ENCODE assay signal across 20 mouse cellular contexts in genomic region chr7:136924610-136925260, GRCm38 (mm10). TPM values are rescaled to one million over a fixed set of nuclear protein-coding genes. Genes with fewer than 3 reads are reported as not detected.
A peak's percentile ranks its signal among the peaks of the same experiment; 100 is the strongest.
DNase-seq lines count a peak whose midpoint lies in the region; ATAC-seq and TF ChIP-seq lines count a peak whose summit lies in the region.
"Had no signal": no experiment of that assay in that cellular context is flagged by ENCODE, and none has a peak within 500 bp of the region (broad histone marks: within the 10 kb centered on the region; RNA-seq: fewer than 3 reads in every experiment).

No protein-coding gene starts in this region.

- H3K36me3 ChIP-seq in heart, embryonic 11.5 days (ENCODE audit: control insufficient read depth, insufficient read depth, low read length), result no peaks in the 10 kb centered on the region
- no peaks in the 10 kb centered on the region for H3K36me3 ChIP-seq in intestine, embryonic 14.5 days (ENCODE audit: control insufficient read depth, insufficient read depth, low read length)
- no peaks in the 10 kb centered on the region for H3K36me3 ChIP-seq in intestine, postnatal 0 days (ENCODE audit: control insufficient read depth, insufficient read depth)
- no peaks in the 10 kb centered on the region for H3K36me3 ChIP-seq in neural tube, embryonic 13.5 days
- H3K36me3 ChIP-seq in neural tube, embryonic 15.5 days, result no peaks in the 10 kb centered on the region
- H3K36me3 ChIP-seq in midbrain, embryonic 15.5 days (replicated peaks), result no peaks in the 10 kb centered on the region
- H3K36me3 ChIP-seq: embryonic facial prominence, embryonic 10.5 days; forebrain, embryonic 15.5 days; hindbrain, embryonic 15.5 days; limb, embryonic 12.5 days had no signal

- H3K9me3 ChIP-seq in heart, embryonic 11.5 days (replicated peaks; ENCODE audit: control insufficient read depth, low read length), result no peaks in the 10 kb centered on the region
- peaks cover 3% of the 10 kb centered on the region; the same call in 1 of the 2 replicates for H3K9me3 ChIP-seq in intestine, embryonic 14.5 days (ENCODE audit: control insufficient read depth, low read length)
- no peaks in the 10 kb centered on the region for H3K9me3 ChIP-seq in intestine, postnatal 0 days (ENCODE audit: control insufficient read depth)
- no peaks in the 10 kb centered on the region for H3K9me3 ChIP-seq in neural tube, embryonic 13.5 days
- H3K9me3 ChIP-seq in neural tube, embryonic 15.5 days (replicated peaks), result no peaks in the 10 kb centered on the region
- H3K9me3 ChIP-seq in midbrain, embryonic 15.5 days, result no peaks in the 10 kb centered on the region
- H3K9me3 ChIP-seq: embryonic facial prominence, embryonic 10.5 days; forebrain, embryonic 15.5 days; hindbrain, embryonic 15.5 days; limb, embryonic 12.5 days had no signal

- 23% methylated on average over 18 of the region's 18 CpGs for WGBS in heart, embryonic 11.5 days (ENCODE audit: insufficient replicate concordance)
- 59% methylated on average over 18 of the region's 18 CpGs for WGBS in intestine, embryonic 14.5 days
- 75% methylated on average over 18 of the region's 18 CpGs for WGBS in intestine, postnatal 0 days
- 67% methylated on average over 18 of the region's 18 CpGs for WGBS in neural tube, embryonic 13.5 days
- WGBS in neural tube, embryonic 15.5 days, result 67% methylated on average over 18 of the region's 18 CpGs
- WGBS in midbrain, embryonic 15.5 days, result 74% methylated on average over 18 of the region's 18 CpGs

- H3K27me3 ChIP-seq in heart, embryonic 11.5 days (ENCODE audit: control insufficient read depth, insufficient read depth, low read length), result peaks cover 3% of the 10 kb centered on the region; the same call in 1 of the 2 replicates
- no peaks in the 10 kb centered on the region for H3K27me3 ChIP-seq in intestine, embryonic 14.5 days (replicated peaks; ENCODE audit: control insufficient read depth, insufficient read depth, low read length)
- H3K27me3 ChIP-seq in intestine, postnatal 0 days (replicated peaks; ENCODE audit: control insufficient read depth, insufficient read depth, low read length), result no peaks in the 10 kb centered on the region
- no peaks in the 10 kb centered on the region for H3K27me3 ChIP-seq in neural tube, embryonic 13.5 days
- no peaks in the 10 kb centered on the region for H3K27me3 ChIP-seq in neural tube, embryonic 15.5 days (replicated peaks)
- H3K27me3 ChIP-seq in midbrain, embryonic 15.5 days (replicated peaks), result no peaks in the 10 kb centered on the region
- H3K27me3 ChIP-seq: forebrain, embryonic 15.5 days; hindbrain, embryonic 15.5 days; limb, embryonic 12.5 days had no signal

- DNase-seq in heart, adult 8-10 months (ENCODE audit: low spot score), result no peak
- DNase-seq in intestine, embryonic 14.5 days (ENCODE audit: low spot score), result peak; percentile 42
- DNase-seq: cerebellum, adult 11 months; cerebellum, postnatal 14 days; gastrocnemius, postnatal 36 days; kidney, adult 11 months; kidney, postnatal 25 days; layer of hippocampus, adult 9-11 months; lung, adult 18-20 months; midbrain, embryonic 14.5 days; spleen, adult 18-20 months had no signal

- H3K4me3 ChIP-seq in heart, embryonic 11.5 days (ENCODE audit: low read depth, low read length), result no peak overlapping the region
- H3K4me3 ChIP-seq in intestine, embryonic 14.5 days (ENCODE audit: low read depth, low read length), result no peak overlapping the region
- no peak overlapping the region for H3K4me3 ChIP-seq in intestine, postnatal 0 days (ENCODE audit: low read depth, low read length)
- H3K4me3 ChIP-seq in neural tube, embryonic 13.5 days, result no peak overlapping the region
- H3K4me3 ChIP-seq in neural tube, embryonic 15.5 days (replicated peaks), result no peak overlapping the region
- H3K4me3 ChIP-seq in midbrain, embryonic 15.5 days, result no peak overlapping the region
- H3K4me3 ChIP-seq: embryonic facial prominence, embryonic 10.5 days; forebrain, embryonic 15.5 days; hindbrain, embryonic 15.5 days; limb, embryonic 12.5 days had no signal

- no peak overlapping the region for H3K9ac ChIP-seq in heart, embryonic 11.5 days (ENCODE audit: low read depth, low read length)
- no peak overlapping the region for H3K9ac ChIP-seq in intestine, embryonic 14.5 days (ENCODE audit: low read length)
- H3K9ac ChIP-seq in intestine, postnatal 0 days (ENCODE audit: low read depth, low read length), result no peak overlapping the region
- no peak overlapping the region for H3K9ac ChIP-seq in neural tube, embryonic 13.5 days
- no peak overlapping the region for H3K9ac ChIP-seq in neural tube, embryonic 15.5 days (replicated peaks)
- H3K9ac ChIP-seq in midbrain, embryonic 15.5 days, result no peak overlapping the region
- H3K9ac ChIP-seq: forebrain, embryonic 15.5 days; hindbrain, embryonic 15.5 days; limb, embryonic 12.5 days had no signal

- no peak overlapping the region for H3K27ac ChIP-seq in heart, embryonic 11.5 days (ENCODE audit: low read depth, low read length)
- H3K27ac ChIP-seq in intestine, embryonic 14.5 days (ENCODE audit: low read depth), result no peak overlapping the region
- H3K27ac ChIP-seq in intestine, postnatal 0 days (ENCODE audit: low read depth, low read length), result no peak overlapping the region
- 0 out of 2 replicates have a peak overlapping the region, but pooled peaks have one; percentile 13 for H3K27ac ChIP-seq in neural tube, embryonic 13.5 days (replicated peaks)
- H3K27ac ChIP-seq in neural tube, embryonic 15.5 days (replicated peaks), result no peak overlapping the region
- H3K27ac ChIP-seq in midbrain, embryonic 15.5 days, result no peak overlapping the region
- H3K27ac ChIP-seq: embryonic facial prominence, embryonic 10.5 days; forebrain, embryonic 15.5 days; hindbrain, embryonic 15.5 days; limb, embryonic 12.5 days had no signal

- TF ChIP-seq CTCF in intestine, postnatal 0 days (IDR thresholded peaks at IDR 0.05; ENCODE audit: low read depth), result no peak

- no peak for ATAC-seq in heart, embryonic 11.5 days (replicated peaks; ENCODE audit: insufficient number of reproducible peaks, low FRiP score, low TSS enrichment)
- no peak for ATAC-seq in intestine, embryonic 14.5 days (replicated peaks; ENCODE audit: low FRiP score, low TSS enrichment, low read depth)
- ATAC-seq in intestine, postnatal 0 days, result no peak
- no peak for ATAC-seq in neural tube, embryonic 13.5 days (ENCODE audit: low read depth)
- no peak for ATAC-seq in neural tube, embryonic 15.5 days (ENCODE audit: low FRiP score)
- ATAC-seq in midbrain, embryonic 15.5 days (replicated peaks), result no peak
- ATAC-seq: forebrain, embryonic 15.5 days had no signal

- peaks cover 9% of the 10 kb centered on the region; the same call in 1 of the 2 replicates for H3K4me1 ChIP-seq in heart, embryonic 11.5 days (ENCODE audit: control insufficient read depth, insufficient read depth, low read length)
- peaks cover 3% of the 10 kb centered on the region; the same call in 1 of the 2 replicates for H3K4me1 ChIP-seq in intestine, embryonic 14.5 days (replicated peaks; ENCODE audit: control insufficient read depth, insufficient read depth, low read length)
- H3K4me1 ChIP-seq in intestine, postnatal 0 days (replicated peaks; ENCODE audit: control insufficient read depth, insufficient read depth, low read length), result no peaks in the 10 kb centered on the region
- peaks cover 20% of the 10 kb centered on the region for H3K4me1 ChIP-seq in neural tube, embryonic 13.5 days (replicated peaks)
- H3K4me1 ChIP-seq in neural tube, embryonic 15.5 days, result peaks cover 8% of the 10 kb centered on the region
- H3K4me1 ChIP-seq in midbrain, embryonic 15.5 days, result 0 out of 2 replicates have a peak, but pooled peaks cover 6% of the 10 kb centered on the region
- H3K4me1 ChIP-seq: forebrain, embryonic 15.5 days had no signal

- peak overlapping the region; percentile 51 for H3K4me2 ChIP-seq in heart, embryonic 11.5 days
- H3K4me2 ChIP-seq in intestine, embryonic 14.5 days (ENCODE audit: low read length), result no peak overlapping the region
- H3K4me2 ChIP-seq in intestine, postnatal 0 days (replicated peaks; ENCODE audit: low read depth), result no peak overlapping the region
- H3K4me2 ChIP-seq in neural tube, embryonic 13.5 days, result no peak overlapping the region
- no peak overlapping the region for H3K4me2 ChIP-seq in neural tube, embryonic 15.5 days
- no peak overlapping the region for H3K4me2 ChIP-seq in midbrain, embryonic 15.5 days
- H3K4me2 ChIP-seq: forebrain, embryonic 15.5 days; hindbrain, embryonic 15.5 days; limb, embryonic 12.5 days had no signal

RNA-seq across cellular contexts. Expression of gene Mgmt, which starts 30.3 kb away (rescaled TPM):
- 5.5 and 5.6 TPM in 2 replicates for polyA plus RNA-seq in heart, embryonic 11.5 days (2014; fragmentation: Nextera tagmentation; extraction: Ambion mirVana)
- total RNA-seq in heart, adult 8-10 months (2022), result 1 to 10 TPM; 4.8 to 6.6 (median 5.6) TPM
- 7.2 and 8.7 TPM in 2 replicates for polyA plus RNA-seq in intestine, embryonic 14.5 days (2014; fragmentation: Nextera tagmentation; extraction: Ambion mirVana)
- polyA plus RNA-seq in intestine, postnatal 0 days (2015; fragmentation: Nextera tagmentation; extraction: Ambion mirVana), result 2.5 TPM in 2 replicates
- polyA plus RNA-seq in neural tube, embryonic 13.5 days (2015; fragmentation: Nextera tagmentation; extraction: Ambion mirVana), result 2.0 and 2.6 TPM in 2 replicates
- 1.3 and 2.6 TPM in 2 replicates for polyA plus RNA-seq in neural tube, embryonic 15.5 days (2015; fragmentation: Nextera tagmentation; extraction: Ambion mirVana)
- polyA plus RNA-seq in midbrain, embryonic 15.5 days (2015; fragmentation: Nextera tagmentation; extraction: Ambion mirVana), result 1.2 and 1.5 TPM in 2 replicates
